Mouse (Mus musculus) cortical plate, adult 2 months (tissue): Measurements from ENCODE around the gene Med25.

Source experiments
- CTCF ChIP-seq: fragments of 200-500 bp; IDR thresholded peaks from 2 replicates; pipeline ENCODE4 v1.5.1; 2011; ENCODE audit warnings: mild to moderate bottlenecking, control low read depth, low read length; ENCODE audit not compliant: insufficient read depth; ENCODE audit errors: extremely low read depth
- POLR2A ChIP-seq: fragments of 200-500 bp; IDR thresholded peaks from 2 replicates; pipeline ENCODE4 v1.6.1; 2011; ENCODE audit warnings: mild to moderate bottlenecking, low read length, control low read depth; ENCODE audit not compliant: insufficient read depth; ENCODE audit errors: extremely low read depth

DNA sequence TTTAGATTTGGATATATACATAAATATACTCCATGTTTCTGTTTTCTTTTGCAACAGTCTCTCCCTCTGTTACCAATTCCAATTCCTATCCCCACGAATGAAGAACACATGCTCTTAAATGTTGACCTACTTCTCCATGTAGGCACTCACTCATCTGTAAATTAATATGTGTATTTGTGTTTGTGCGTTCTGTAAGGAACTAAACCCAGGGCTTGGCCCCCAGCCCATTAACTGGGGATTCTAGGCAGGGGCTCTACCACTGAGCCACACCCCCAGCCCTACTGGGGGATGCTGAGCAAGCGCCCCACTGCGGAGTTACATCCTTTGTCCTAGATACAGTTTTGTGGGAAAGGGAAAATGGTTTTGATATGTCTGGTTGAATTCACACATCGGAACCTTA, 26.6 kb upstream of the Med25 start:
- TF ChIP-seq CTCF (no peak), POLR2A (no peak)
